Comparison of ENCODE assay signal across 8 mouse cellular contexts in genomic region chr2:148407870-148408760, GRCm38 (mm10). TPM values are rescaled to one million over a fixed set of nuclear protein-coding genes. Genes with fewer than 3 reads are reported as not detected.
DNase-seq lines count a peak whose midpoint lies in the region; ATAC-seq and TF ChIP-seq lines count a peak whose summit lies in the region.

Gene Thbd (minus strand): TSS chr2:148408188.

- peak; percentile 80 for DNase-seq in ZHBTc4 (ENCODE audit: low read depth, low spot score)
- peak; percentile 71 for DNase-seq in embryo, embryonic 10 days (ENCODE audit: low spot score)
- DNase-seq in heart, adult 18-20 months = peak; percentile 89 to 95
- peak; percentile 41 for DNase-seq in thymus, postnatal 0 days (ENCODE audit: low spot score)
- no peak for DNase-seq in cerebellum, adult 18-20 months

- H3ac ChIP-seq in myocyte (ENCODE audit: control insufficient read depth, insufficient read length) = no peak within 1 kb of the TSS

- TF ChIP-seq POLR2A in myocyte (IDR thresholded peaks at IDR 0.05; ENCODE audit: insufficient read length, low read depth) = peak; percentile 55

- H3K27me3 ChIP-seq in intestine, postnatal 0 days (replicated peaks; ENCODE audit: control insufficient read depth, insufficient read depth, low read length) = peaks cover 18% of the 10 kb centered on the region
- H3K27me3 ChIP-seq in liver, embryonic 15.5 days = peaks cover 36% of the 10 kb centered on the region
- H3K27me3 ChIP-seq in myocyte (ENCODE audit: control insufficient read depth, insufficient read depth, insufficient read length) = no peaks in the 10 kb centered on the region

- TF ChIP-seq CTCF in intestine, postnatal 0 days (IDR thresholded peaks at IDR 0.05; ENCODE audit: low read depth) = 0 out of 2 replicates have a peak, but pooled peaks have one; percentile 9

- no peaks in the 10 kb centered on the region for H3K79me2 ChIP-seq in myocyte (ENCODE audit: control insufficient read depth, insufficient read depth)

- no peaks in the 10 kb centered on the region for H3K9me3 ChIP-seq in intestine, postnatal 0 days (ENCODE audit: control insufficient read depth)
- no peaks in the 10 kb centered on the region for H3K9me3 ChIP-seq in liver, embryonic 15.5 days (replicated peaks)

- H3K9ac ChIP-seq in intestine, postnatal 0 days (ENCODE audit: low read depth, low read length) = peak within 1 kb of the TSS; percentile 37
- peak within 1 kb of the TSS; percentile 21; the same call in 1 of the 2 replicates for H3K9ac ChIP-seq in liver, embryonic 15.5 days

- H3K4me1 ChIP-seq in intestine, postnatal 0 days (replicated peaks; ENCODE audit: control insufficient read depth, insufficient read depth, low read length) = peaks cover 5% of the 10 kb centered on the region; the same call in 1 of the 2 replicates
- peaks cover 24% of the 10 kb centered on the region for H3K4me1 ChIP-seq in liver, embryonic 15.5 days (replicated peaks)

- peak within 1 kb of the TSS; percentile 57 for H3K27ac ChIP-seq in intestine, postnatal 0 days (ENCODE audit: low read depth, low read length)
- peak within 1 kb of the TSS; percentile 24; the same call in 1 of the 2 replicates for H3K27ac ChIP-seq in liver, embryonic 15.5 days (replicated peaks)

- H3K36me3 ChIP-seq in intestine, postnatal 0 days (ENCODE audit: control insufficient read depth, insufficient read depth) = no peaks in the 10 kb centered on the region
- H3K36me3 ChIP-seq in liver, embryonic 15.5 days (replicated peaks) = no peaks in the 10 kb centered on the region
- H3K36me3 ChIP-seq in myocyte (ENCODE audit: control insufficient read depth, insufficient read depth) = no peaks in the 10 kb centered on the region

- peak; percentile 50 for ATAC-seq in intestine, postnatal 0 days
- peak; percentile 71 for ATAC-seq in liver, embryonic 15.5 days (ENCODE audit: insufficient read depth)

- 3% methylated on average over 35 of the region's 35 CpGs for WGBS in intestine, postnatal 0 days
- 1% methylated on average over 35 of the region's 35 CpGs for WGBS in liver, embryonic 15.5 days (ENCODE audit: insufficient replicate concordance)

- peak within 1 kb of the TSS; percentile 79 for H3K4me2 ChIP-seq in intestine, postnatal 0 days (replicated peaks; ENCODE audit: low read depth)
- peak within 1 kb of the TSS; percentile 61 for H3K4me2 ChIP-seq in liver, embryonic 15.5 days
- peak within 1 kb of the TSS; percentile 97 for H3K4me2 ChIP-seq in myocyte (ENCODE audit: low read depth)

- peak within 1 kb of the TSS; percentile 47 for H3K4me3 ChIP-seq in intestine, postnatal 0 days (ENCODE audit: low read depth, low read length)
- H3K4me3 ChIP-seq in liver, embryonic 15.5 days (replicated peaks) = peak within 1 kb of the TSS; percentile 43
- H3K4me3 ChIP-seq in myocyte = peak within 1 kb of the TSS; percentile 35

TF ChIP-seq in myocyte, 11 proteins besides CTCF, POLR2A, EP300 and RAD21:
- TF ChIP-seq E2F4 (IDR thresholded peaks at IDR 0.05; ENCODE audit: insufficient read depth) = no peak
- no peak for TF ChIP-seq TCF3 (IDR thresholded peaks at IDR 0.05; ENCODE audit: insufficient read length, low read depth)
- no peak for TF ChIP-seq REST (IDR thresholded peaks at IDR 0.05; ENCODE audit: insufficient read depth, insufficient read length)
- no peak for TF ChIP-seq USF1 (IDR thresholded peaks at IDR 0.05; ENCODE audit: low read depth)
- TF ChIP-seq MYOG (IDR thresholded peaks at IDR 0.05; ENCODE audit: control insufficient read depth in 1 of 3, insufficient read depth in 1 of 3, insufficient read length in 2 of 3, low read depth in 2 of 3) = no peak
- TF ChIP-seq POLR2AphosphoS2 (IDR thresholded peaks at IDR 0.05; ENCODE audit: insufficient read length, low read depth) = no peak
- no peak for TF ChIP-seq MAX (IDR thresholded peaks at IDR 0.05; ENCODE audit: low read depth)

RNA-seq across cellular contexts. Expression of gene Thbd, which starts in this region (rescaled TPM):
- 10 to 100 TPM; 42.3 to 44.8 TPM for total RNA-seq in heart, adult 18-20 months (2021)
- polyA plus RNA-seq in intestine, postnatal 0 days (2015; fragmentation: Nextera tagmentation; extraction: Ambion mirVana) = 18.1 and 18.3 TPM in 2 replicates
- 1.3 and 1.7 TPM in 2 replicates for polyA plus RNA-seq in liver, embryonic 15.5 days (2015; fragmentation: Nextera tagmentation; extraction: Ambion mirVana)
- polyA plus RNA-seq in myocyte (2012; fragmentation: generic; extraction: Trizol) = 4.1 TPM
- 3.8 and 4.9 TPM in 2 replicates for polyA plus RNA-seq in thymus, postnatal 0 days (2015; fragmentation: Nextera tagmentation; extraction: Ambion mirVana)

Comparison
In these comparisons a context has a peak if more than half of its experiments do, and no peak if none do; other contexts are left out.
1. DNase-seq: peak in ZHBTc4 (single experiment), embryo, embryonic 10 days (single experiment), heart, adult 18-20 months (2 of 2) and thymus, postnatal 0 days (single experiment); none in cerebellum, adult 18-20 months (0 of 2).
2. Peak in every context shown above with its lines, with median percentiles within 50 percentile points of each other: H3K4me2 ChIP-seq and H3K4me3 ChIP-seq.